Mouse (Mus musculus): ENCODE results near the gene Adamts2. TPM values are rescaled to one million over a fixed set of nuclear protein-coding genes. Genes with fewer than 3 reads are reported as not detected.
A peak's percentile ranks its signal among the peaks of the same experiment; 100 is the strongest.

The Adamts2 gene
- polyA plus RNA-seq, 1 experiment from 2014 or later: 2.3 TPM

DNA sequence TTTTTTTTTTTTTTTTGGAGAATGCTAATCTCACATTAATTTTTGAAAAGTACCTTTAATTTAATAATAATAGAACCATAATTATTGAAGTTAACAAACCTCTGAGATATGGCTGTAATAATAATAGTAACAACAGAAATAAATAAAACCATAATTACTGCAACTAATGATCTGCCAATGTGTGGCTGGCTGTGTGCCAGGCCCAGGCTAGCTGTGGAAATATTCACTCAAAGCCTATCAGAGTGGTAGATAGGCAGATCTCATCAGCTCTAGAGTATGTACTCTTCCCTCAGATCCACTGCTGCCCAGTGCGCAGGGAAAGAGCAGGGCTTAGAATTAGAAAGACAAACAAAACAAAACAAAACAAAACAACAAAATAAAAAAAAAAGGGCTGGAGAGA lies 136.6 kb downstream of the Adamts2 start:
- WGBS (ENCODE audit: insufficient replicate concordance): 81% methylated on average over 1 of the region's 1 CpGs
- H3K4me1 ChIP-seq (ENCODE audit: insufficient read depth): peaks cover 4% of the 10 kb centered on the region
- TF ChIP-seq CTCF (IDR thresholded peaks at IDR 0.05; ENCODE audit: low read depth): no peak
- TF ChIP-seq EP300 (IDR thresholded peaks at IDR 0.05; ENCODE audit: low read depth): no peak
- no peak for ATAC-seq
- H3K4me3 ChIP-seq (ENCODE audit: low read depth, low read length): no peak overlapping the region
- DNase-seq: no peak
- no peaks in the 10 kb centered on the region for H3K9me3 ChIP-seq (ENCODE audit: low read length)
- no peaks in the 10 kb centered on the region for H3K27me3 ChIP-seq (ENCODE audit: insufficient read depth, low read length)
- H3K27ac ChIP-seq (ENCODE audit: low read depth): no peak overlapping the region
- H3K4me2 ChIP-seq (ENCODE audit: low read depth, low read length): no peak overlapping the region
- no peak overlapping the region for H3K9ac ChIP-seq (replicated peaks)
- H3K36me3 ChIP-seq (replicated peaks; ENCODE audit: insufficient read depth, low read length): no peaks in the 10 kb centered on the region

DNA sequence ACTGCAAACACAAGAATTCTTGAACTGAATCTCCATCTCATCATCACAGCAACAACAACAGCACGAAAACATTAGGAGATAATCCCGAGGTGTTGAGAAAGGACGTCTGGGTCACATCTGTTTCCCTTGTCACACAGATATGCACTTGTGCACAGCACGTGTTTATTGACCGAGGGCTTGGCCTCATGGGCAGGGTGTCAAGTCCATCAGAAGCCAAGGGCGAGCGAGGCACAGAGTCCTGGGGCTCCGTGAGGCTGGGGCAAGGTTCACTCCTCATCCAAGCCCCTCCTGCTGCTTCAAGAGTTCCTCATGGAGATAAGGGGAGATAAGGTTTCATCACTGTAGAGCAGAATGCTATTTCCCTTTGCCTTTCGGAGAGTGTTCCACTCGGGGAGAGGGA lies 137.6 kb downstream of the Adamts2 start:
- no peak for TF ChIP-seq EP300 (IDR thresholded peaks at IDR 0.05; ENCODE audit: low read depth)
- TF ChIP-seq CTCF (IDR thresholded peaks at IDR 0.05; ENCODE audit: low read depth): no peak
- Histone ChIP-seq H3K27ac (ENCODE audit: low read depth) (no peak overlapping the region), H3K27me3 (ENCODE audit: insufficient read depth, low read length) (no peaks in the 10 kb centered on the region), H3K9me3 (ENCODE audit: low read length) (no peaks in the 10 kb centered on the region), H3K4me1 (ENCODE audit: insufficient read depth) (peaks cover 4% of the 10 kb centered on the region), H3K36me3 (replicated peaks; ENCODE audit: insufficient read depth, low read length) (no peaks in the 10 kb centered on the region), H3K4me2 (ENCODE audit: low read depth, low read length) (no peak overlapping the region), H3K9ac (replicated peaks) (no peak overlapping the region), H3K4me3 (ENCODE audit: low read depth, low read length) (no peak overlapping the region)
- ATAC-seq (peak; percentile 81), DNase-seq (peak; percentile 61)
- WGBS (ENCODE audit: insufficient replicate concordance): 36% methylated on average over 10 of the region's 10 CpGs

DNA sequence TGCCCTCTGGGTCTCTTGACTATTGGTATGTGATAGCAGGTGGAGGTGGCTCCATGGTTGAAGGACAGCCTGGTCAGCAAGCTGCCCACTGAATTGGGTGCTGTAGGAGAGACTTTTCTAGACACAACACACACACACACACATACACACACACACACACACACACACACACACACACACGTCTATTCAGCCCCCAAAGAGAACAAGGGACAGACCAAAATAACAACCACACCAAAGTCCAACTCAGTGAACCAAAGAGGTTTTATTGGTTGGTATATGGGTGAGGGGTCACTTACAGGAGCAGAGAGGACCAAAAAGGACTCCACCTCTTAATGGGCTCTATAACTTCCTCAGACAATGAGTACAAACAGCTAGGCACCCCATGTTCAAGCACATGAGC lies 140.3 kb downstream of the Adamts2 start:
- Histone ChIP-seq H3K9me3 (ENCODE audit: low read length) (no peaks in the 10 kb centered on the region), H3K27ac (ENCODE audit: low read depth) (no peak overlapping the region), H3K9ac (replicated peaks) (no peak overlapping the region), H3K36me3 (replicated peaks; ENCODE audit: insufficient read depth, low read length) (no peaks in the 10 kb centered on the region), H3K27me3 (ENCODE audit: insufficient read depth, low read length) (no peaks in the 10 kb centered on the region), H3K4me3 (ENCODE audit: low read depth, low read length) (no peak overlapping the region), H3K4me2 (ENCODE audit: low read depth, low read length) (no peak overlapping the region), H3K4me1 (ENCODE audit: insufficient read depth) (peaks cover 4% of the 10 kb centered on the region)
- ATAC-seq (peak; percentile 52; the same call in 1 of the 2 replicates), DNase-seq (no peak)
- TF ChIP-seq EP300 (IDR thresholded peaks at IDR 0.05; ENCODE audit: low read depth) (no peak), CTCF (IDR thresholded peaks at IDR 0.05; ENCODE audit: low read depth) (no peak)
- WGBS (ENCODE audit: insufficient replicate concordance): 20% methylated on average over 1 of the region's 1 CpGs

DNA sequence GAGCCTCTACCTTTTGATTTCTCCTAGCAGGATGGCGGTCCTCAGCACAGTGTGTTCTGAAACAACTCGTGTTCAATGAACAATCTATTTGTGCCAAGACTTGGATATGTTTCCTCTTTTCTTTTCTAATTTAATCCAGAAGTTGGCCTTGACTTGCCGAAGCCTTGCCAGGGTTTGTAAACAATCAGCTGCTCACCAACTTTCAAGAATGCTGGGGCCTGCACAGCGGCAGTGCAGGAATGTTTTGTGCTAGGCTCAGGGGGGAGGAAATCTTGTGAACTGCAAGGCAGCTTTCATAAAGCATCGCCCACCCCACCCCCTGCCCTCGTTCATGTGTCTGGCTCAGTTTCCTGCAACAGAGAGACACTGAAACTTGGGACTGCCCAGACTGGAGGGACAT lies 143.1 kb downstream of the Adamts2 start:
- Histone ChIP-seq H3K9ac (replicated peaks) (no peak overlapping the region), H3K36me3 (replicated peaks; ENCODE audit: insufficient read depth, low read length) (no peaks in the 10 kb centered on the region), H3K4me3 (ENCODE audit: low read depth, low read length) (no peak overlapping the region), H3K4me1 (ENCODE audit: insufficient read depth) (peaks cover 4% of the 10 kb centered on the region; the same call in 1 of the 2 replicates), H3K9me3 (ENCODE audit: low read length) (no peaks in the 10 kb centered on the region), H3K27me3 (ENCODE audit: insufficient read depth, low read length) (no peaks in the 10 kb centered on the region), H3K4me2 (ENCODE audit: low read depth, low read length) (no peak overlapping the region), H3K27ac (ENCODE audit: low read depth) (no peak overlapping the region)
- WGBS (ENCODE audit: insufficient replicate concordance): 60% methylated on average over 6 of the region's 6 CpGs
- no peak for DNase-seq
- TF ChIP-seq EP300 (IDR thresholded peaks at IDR 0.05; ENCODE audit: low read depth) (no peak), CTCF (IDR thresholded peaks at IDR 0.05; ENCODE audit: low read depth) (no peak)
- no peak for ATAC-seq

DNA sequence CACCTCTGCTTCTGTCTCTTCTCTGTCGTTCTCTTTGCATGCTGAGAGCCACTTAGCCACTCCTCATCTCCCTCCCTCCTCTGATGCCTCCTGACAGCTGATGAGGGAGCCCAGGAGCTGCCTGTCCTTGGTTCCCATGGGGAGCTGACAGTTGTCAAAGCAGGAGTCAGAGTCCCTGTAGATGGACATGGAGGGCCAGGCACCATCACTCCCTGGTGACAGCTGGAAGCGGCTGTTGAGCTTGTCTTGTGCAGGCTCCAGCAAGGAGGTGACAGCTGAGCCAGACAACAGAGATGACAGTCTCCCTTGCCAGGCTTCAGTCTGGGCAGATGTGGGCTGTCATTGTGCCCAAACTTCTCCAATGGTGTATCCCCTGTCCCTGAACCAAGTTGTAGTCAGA lies 144.6 kb downstream of the Adamts2 start:
- DNase-seq (no peak), ATAC-seq (no peak)
- Histone ChIP-seq H3K4me1 (ENCODE audit: insufficient read depth) (peaks cover 4% of the 10 kb centered on the region; the same call in 1 of the 2 replicates), H3K4me3 (ENCODE audit: low read depth, low read length) (no peak overlapping the region), H3K27ac (ENCODE audit: low read depth) (no peak overlapping the region), H3K9me3 (ENCODE audit: low read length) (no peaks in the 10 kb centered on the region), H3K9ac (replicated peaks) (no peak overlapping the region), H3K4me2 (ENCODE audit: low read depth, low read length) (no peak overlapping the region), H3K36me3 (replicated peaks; ENCODE audit: insufficient read depth, low read length) (no peaks in the 10 kb centered on the region), H3K27me3 (ENCODE audit: insufficient read depth, low read length) (no peaks in the 10 kb centered on the region)
- TF ChIP-seq EP300 (IDR thresholded peaks at IDR 0.05; ENCODE audit: low read depth): no peak
- TF ChIP-seq CTCF (IDR thresholded peaks at IDR 0.05; ENCODE audit: low read depth): no peak
- 47% methylated on average over 2 of the region's 2 CpGs for WGBS (ENCODE audit: insufficient replicate concordance)

DNA sequence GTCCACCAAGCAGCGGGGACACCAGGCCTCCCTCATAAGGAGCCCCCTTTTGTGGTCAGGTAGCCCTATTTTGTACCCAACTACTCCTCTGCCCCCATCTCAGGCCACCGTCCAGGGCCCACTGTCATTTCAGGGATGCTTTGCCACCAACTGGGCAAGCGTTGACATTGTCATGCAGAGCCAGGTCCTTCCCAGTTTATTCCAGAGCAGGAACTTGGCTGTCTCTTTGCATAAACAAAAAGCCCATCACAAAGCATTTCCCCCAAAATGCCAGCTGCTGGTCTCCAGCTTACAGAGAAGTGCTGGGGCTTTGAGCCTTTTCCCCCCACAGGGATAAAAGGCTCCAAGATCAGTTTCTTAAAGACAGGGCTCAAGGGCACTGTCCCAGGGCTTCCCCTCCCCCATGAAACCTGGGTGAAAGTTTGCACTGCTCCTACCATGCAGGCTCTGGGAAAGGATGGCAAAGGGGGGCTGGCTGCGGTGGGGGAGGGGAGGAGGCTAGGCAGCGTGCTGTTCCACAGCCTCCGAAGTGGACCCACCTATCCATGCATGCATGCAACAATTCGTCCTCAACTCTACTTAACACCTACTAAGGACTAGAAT lies 149.2 kb downstream of the Adamts2 start:
- Histone ChIP-seq H3K36me3 (replicated peaks; ENCODE audit: insufficient read depth, low read length) (no peaks in the 10 kb centered on the region), H3K9ac (replicated peaks) (no peak overlapping the region)

More for the DNA sequence above, 149.2 kb downstream of the Adamts2 start:
- TF ChIP-seq CTCF (IDR thresholded peaks at IDR 0.05; ENCODE audit: low read depth) (no peak), EP300 (IDR thresholded peaks at IDR 0.05; ENCODE audit: low read depth) (no peak)
- H3K4me2 ChIP-seq (ENCODE audit: low read depth, low read length): no peak overlapping the region
- DNase-seq: no peak
- 44% methylated on average over 7 of the region's 7 CpGs for WGBS (ENCODE audit: insufficient replicate concordance)
- no peak for ATAC-seq
- no peaks in the 10 kb centered on the region for H3K4me1 ChIP-seq (ENCODE audit: insufficient read depth)
- H3K27ac ChIP-seq (ENCODE audit: low read depth): no peak overlapping the region
- no peaks in the 10 kb centered on the region for H3K9me3 ChIP-seq (ENCODE audit: low read length)
- no peaks in the 10 kb centered on the region for H3K27me3 ChIP-seq (ENCODE audit: insufficient read depth, low read length)
- no peak overlapping the region for H3K4me3 ChIP-seq (ENCODE audit: low read depth, low read length)

Measured in liver, postnatal 0 days (tissue).